Mouse (Mus musculus) T-helper 17 cell (primary cell): ENCODE measurements around the gene Tex45.

Experiments
- in situ Hi-C, 2 experiments: fragments of 300-600 bp; cut with MboI, MseI; formaldehyde crosslinking; loops; 1 replicate in 1 of 2; 2 replicates in 1 of 2; pipeline ENCODE4 v1.15.1; 2025; ENCODE audit warnings: high pct_unique_total_duplicates in 2 of 2

The Tex45 gene

DNA sequence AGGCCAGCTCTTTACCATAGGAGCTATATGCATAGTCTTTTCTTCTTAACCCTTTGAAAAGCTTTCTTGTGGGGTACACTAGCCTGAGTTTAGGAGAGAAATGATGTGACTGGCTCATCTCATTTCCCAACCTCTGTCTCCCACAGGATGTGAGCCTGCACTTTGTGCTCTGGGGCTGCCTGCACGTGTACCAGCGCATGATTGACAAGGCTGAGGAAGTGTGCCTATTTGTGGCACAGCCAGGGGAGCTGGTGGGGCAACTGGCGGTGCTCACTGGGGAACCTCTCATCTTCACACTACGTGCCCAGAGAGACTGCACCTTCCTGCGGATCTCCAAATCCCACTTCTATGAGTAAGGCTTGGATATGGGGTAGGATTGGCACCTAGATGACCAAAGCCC, 60.2 kb downstream of the Tex45 start:
- in situ Hi-C loops: no loop called here

DNA sequence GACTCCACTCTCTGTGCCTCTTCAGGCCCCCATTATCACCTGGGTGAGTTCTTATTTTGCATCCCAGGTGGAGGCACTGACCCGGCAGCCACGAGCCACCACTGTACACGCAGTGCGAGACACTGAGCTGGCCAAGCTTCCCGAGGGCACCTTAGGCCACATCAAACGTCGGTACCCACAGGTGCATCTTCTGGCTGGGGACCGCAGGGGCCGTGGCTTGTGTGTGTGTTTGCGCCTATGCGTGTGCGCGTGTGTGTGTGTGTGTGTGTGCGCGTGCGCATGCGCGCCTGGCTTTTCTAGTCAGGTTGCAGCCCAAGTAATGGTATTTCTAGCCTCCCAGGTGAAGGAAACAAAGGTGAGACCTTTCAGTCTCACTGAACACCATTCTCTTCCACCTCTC, 61.3 kb downstream of the Tex45 start:
- in situ Hi-C loops: no loop called here

DNA sequence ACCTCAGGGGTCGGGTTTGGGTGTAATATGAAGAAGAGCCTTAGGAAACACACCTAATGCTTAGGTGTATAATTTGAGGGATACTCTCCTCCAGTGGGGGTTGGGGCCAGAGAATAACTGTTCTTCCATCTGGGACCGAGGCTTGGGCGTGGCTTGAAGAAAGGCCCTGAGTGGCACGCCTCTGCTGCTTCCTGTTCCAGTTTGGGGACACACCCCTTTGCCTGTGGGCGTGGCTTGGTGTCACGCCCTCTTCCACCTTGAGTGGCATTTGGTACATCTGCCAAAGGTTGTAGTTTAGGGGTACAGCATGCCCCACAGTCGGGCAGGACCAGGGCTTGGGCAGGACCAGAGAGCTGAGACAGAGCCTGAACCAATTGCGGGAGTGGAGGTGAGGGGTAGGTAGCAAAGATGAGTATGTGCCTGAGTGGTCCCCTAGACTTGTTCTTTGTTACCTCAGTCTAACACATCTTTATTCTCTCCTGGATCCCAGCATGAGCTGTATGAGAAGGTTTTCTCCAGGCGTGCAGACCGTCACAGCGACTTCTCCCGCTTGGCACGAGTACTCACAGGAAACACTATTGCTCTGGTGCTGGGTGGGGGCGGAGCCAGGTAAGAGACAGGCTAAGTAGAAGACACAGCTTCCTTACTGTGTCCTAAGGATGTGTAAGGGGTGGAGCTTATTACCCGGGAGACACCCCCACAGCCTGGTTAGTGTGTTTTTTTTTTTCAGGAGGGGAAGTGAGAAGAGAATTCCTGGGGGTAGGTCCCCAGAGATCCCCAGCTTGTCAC, 65.6 kb downstream of the Tex45 start:
- in situ Hi-C loops: no loop called here
